Mouse (Mus musculus): ENCODE results near the gene Ankrd12. TPM values are rescaled to one million over a fixed set of nuclear protein-coding genes. Genes with fewer than 3 reads are reported as not detected.

Ankrd12 gene
- total RNA-seq, 4 experiments from 2014 or later = 316 to 350 (median 333) TPM

- peak in 1 of 2 experiments; percentile 75 for DNase-seq (ENCODE audit: low spot score in 2 of 2)
Observed at GRCm38 (mm10) chr17:65930960-65931359, 145.9 kb downstream of the Ankrd12 start.

GRCm38 (mm10) chr17:65930158-65930826 lies 146.6 kb downstream of the Ankrd12 start:
- no peak for DNase-seq (ENCODE audit: low spot score in 2 of 2)

GRCm38 (mm10) chr17:65929319-65929978 lies 147.4 kb downstream of the Ankrd12 start:
- no peak for DNase-seq (ENCODE audit: low spot score in 2 of 2)

- DNase-seq (ENCODE audit: low spot score in 2 of 2) = no peak
Observed at GRCm38 (mm10) chr17:65927077-65927476, 149.8 kb downstream of the Ankrd12 start.

- no peak for DNase-seq (ENCODE audit: low spot score in 2 of 2)
Observed at GRCm38 (mm10) chr17:65924218-65924617, 152.7 kb downstream of the Ankrd12 start.

GRCm38 (mm10) chr17:65921975-65922374 lies 154.9 kb downstream of the Ankrd12 start:
- DNase-seq (ENCODE audit: low spot score in 2 of 2) = no peak

- DNase-seq (ENCODE audit: low spot score in 2 of 2) = no peak
Observed at GRCm38 (mm10) chr17:65919235-65919634, 157.7 kb downstream of the Ankrd12 start.

- DNase-seq (ENCODE audit: low spot score in 2 of 2) = peak; percentile 56 to 80
Observed at GRCm38 (mm10) chr17:65916135-65916668, 160.7 kb downstream of the Ankrd12 start.

Other genes with a start within 250 kb of the Ankrd12 start
- 10 to 100 TPM; 64.6 to 75.2 (median 69.3) TPM for gene Ralbp1, start 191.3 kb downstream of the Ankrd12 start, total RNA-seq (2022)
- gene Twsg1, start 125.9 kb downstream of the Ankrd12 start, total RNA-seq (2022) = 10 to 100 TPM; 26.0 to 33.7 (median 27.8) TPM
- gene Ndufv2, start 24.5 kb upstream of the Ankrd12 start, total RNA-seq (2022) = 100 to 1,000 TPM; 244 to 261 (median 255) TPM
- 10 to 100 TPM; 44.3 to 52.5 (median 48.1) TPM for gene Washc1, start 34.5 kb upstream of the Ankrd12 start, total RNA-seq (2022)
- gene Ddx11, start 46.4 kb upstream of the Ankrd12 start, total RNA-seq (2022) = 1 to 10 TPM in 3 of 4 experiments, under 1 TPM in 1; 0.89 to 2.5 (median 1.2) TPM